Mouse (Mus musculus) cerebellum, adult 9-11 months (tissue): ENCODE measurements around the gene Optc.
A peak's percentile ranks its signal among the peaks of the same experiment; 100 is the strongest.

ENCODE experiments used
- DNase-seq: peaks from one replicate; pipeline ENCODE4 v3.0.0; 2022

Gene Optc

DNA sequence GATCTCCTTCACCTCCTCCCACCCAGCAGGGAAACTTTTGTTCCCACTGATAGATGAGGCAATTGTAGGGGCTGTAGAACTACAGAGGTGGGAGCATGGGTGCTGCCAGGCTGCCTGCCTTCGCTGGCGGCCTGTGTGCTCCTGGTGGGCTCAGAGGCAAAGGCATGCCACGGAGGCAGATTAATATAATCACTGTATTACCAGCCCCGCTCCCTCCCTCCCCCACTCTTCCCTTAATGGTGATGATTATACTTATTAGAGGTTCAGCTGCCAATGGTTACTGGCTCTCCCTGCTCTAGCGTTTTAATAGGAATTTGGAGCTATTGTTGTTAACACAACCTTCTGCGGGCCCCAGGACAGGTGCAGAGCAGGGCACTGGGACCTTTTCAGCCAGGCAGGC, 26.0 kb downstream of the Optc start:
- DNase-seq: no peak

DNA sequence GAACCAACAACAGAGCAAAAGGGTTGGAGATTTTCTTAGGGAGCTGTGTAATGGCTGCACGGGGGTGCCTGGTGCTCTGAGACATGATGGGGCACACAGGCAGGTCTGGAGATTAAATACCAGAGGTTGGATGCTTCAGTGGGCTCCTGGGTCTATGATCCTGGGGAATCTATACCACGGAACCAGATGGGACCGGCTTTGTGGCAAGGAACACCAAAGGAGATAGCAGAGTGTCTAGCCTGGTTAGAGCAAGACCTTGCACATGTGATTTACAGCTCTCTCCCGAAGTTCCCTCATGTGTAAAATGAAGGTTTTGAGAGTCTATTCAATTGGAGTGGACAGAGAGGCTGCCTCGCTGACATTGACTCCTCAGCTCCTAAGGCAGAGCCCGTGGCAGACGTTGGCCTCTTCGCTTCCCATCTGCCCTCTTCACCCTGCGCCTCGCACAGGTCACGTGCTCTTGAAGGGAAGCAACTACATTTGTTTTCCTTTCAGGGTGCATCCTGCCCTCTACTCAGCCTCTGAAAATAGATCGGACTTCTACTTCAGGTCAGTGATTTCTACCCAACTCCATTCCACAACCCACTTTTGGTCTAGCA, 28.9 kb downstream of the Optc start:
- no peak for DNase-seq

DNA sequence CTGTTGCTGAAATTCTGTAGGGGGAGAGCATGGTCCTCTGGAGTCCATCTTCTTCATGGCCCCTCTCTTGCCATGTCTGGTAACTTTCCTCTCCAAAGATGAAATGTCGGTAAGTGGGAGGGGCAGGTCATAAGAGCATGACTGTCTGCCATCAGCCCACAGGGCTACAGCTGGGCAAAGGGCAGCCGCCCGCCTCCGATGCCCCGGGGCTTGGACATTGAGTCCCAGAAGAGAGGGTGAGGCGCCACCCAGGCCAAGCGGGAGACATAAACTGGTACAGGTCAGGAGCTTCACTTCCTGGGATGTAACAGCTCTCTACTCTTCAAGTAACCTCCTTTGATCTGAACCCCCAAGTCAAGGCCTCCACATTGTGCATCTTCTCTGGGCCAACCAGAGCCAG, 30.9 kb downstream of the Optc start:
- DNase-seq: no peak

DNA sequence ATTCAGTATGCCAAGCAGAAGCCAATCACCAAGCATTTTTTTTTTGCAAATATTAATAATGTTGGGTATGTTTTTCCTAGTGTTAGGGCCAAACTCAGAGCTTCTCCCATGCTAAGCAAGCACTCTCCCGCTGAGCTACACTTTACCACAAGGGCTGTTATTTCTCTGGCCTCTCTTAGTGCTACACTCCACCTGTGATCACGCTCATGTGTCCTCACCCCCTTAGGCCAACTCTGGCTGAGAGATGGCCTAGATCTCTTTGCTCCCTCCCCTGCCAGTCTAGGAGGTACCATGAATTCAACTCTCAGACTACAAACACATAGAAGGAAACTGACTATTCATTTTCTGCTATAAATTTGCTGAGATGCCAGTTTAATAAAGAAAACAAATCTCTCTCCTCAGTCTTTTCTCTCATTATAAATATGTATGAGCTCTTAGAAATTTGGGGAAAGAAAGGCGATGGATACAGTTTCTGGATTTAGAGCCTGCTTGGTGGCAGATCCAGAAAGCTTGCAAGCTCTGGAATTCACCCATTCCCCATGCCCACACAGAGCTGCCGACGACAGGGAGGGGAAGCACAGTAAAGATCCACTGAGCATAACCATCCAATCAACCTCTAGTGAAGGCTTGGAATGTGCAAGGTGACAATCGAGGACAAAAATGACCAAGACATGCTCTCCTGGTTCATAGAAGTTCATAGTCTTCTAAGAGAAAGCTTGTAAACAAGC, 34.5 kb downstream of the Optc start:
- peak; percentile 86 for DNase-seq

DNA sequence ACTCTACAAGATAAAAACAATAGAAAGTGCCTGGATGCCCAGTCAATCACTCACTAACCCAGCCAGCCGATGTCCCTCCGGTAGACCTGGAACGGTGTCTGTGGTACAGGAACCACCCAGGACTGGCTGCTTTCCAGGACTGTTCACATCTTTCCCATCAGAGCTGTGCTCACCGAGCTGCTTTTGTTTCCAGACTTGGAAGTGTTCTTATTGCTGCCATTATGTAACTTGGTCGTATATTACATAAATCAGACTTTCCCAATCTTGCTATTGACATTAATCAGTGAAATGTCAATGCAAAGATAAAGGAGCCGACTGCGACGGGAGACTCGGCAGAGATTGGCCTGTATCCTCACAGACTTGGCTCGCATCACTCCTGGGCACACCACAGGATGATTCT, 36.6 kb downstream of the Optc start:
- DNase-seq: peak; percentile 81

DNA sequence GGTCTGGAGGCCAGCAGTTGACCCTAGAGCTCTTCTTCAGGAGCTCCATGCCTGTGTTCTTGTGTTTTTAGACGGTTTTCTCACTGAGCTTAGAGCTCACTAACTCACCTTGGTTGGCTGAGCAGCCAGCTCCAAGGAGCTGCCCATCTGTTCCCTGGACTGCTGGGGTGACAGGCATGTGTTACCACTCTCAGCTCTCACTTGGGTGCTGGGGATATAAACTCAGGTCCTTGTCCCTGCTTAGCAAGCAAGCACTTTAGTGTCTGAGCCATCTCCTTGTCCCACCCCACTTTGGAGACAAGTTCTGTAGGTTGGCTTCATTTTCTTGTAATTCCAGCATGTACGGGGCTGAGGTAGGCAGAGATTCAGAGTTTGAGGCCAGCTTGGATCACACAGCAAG, 38.6 kb downstream of the Optc start:
- DNase-seq: peak; percentile 90

DNA sequence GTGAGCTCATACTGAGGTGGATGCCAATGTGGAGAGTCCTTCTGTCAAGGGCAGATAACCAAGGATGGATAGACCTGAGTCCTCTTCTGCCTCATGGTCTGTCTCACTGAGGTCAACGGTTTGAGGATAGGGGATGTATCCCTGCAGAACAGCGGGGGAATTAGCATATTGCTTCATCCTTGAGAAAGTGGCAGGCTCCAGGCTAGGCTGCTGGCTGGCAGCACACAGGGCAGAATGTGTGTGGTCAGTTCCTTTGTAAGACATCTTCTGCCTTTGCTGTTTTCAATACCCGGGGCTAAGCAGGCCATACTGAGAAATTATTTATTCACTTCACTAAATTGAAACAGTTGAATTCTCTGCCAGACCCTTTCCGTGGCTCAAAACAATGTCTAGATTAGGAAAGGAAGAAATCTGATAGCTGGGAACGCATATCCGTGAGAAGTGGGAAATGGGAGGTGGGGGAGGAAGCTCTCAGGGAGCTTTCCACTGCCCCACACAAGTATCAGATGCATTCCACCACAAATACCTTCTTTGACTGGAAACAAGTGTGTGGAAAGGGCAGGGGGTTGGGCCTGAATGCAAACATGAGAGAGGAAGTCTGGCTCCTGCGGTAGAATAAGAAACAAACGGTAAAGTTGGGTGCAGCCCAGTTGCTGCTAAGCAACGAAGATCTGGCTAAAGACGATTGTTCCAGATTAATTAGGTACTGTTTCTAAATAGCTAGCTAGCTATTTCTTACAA, 44.4 kb downstream of the Optc start:
- DNase-seq: no peak

DNA sequence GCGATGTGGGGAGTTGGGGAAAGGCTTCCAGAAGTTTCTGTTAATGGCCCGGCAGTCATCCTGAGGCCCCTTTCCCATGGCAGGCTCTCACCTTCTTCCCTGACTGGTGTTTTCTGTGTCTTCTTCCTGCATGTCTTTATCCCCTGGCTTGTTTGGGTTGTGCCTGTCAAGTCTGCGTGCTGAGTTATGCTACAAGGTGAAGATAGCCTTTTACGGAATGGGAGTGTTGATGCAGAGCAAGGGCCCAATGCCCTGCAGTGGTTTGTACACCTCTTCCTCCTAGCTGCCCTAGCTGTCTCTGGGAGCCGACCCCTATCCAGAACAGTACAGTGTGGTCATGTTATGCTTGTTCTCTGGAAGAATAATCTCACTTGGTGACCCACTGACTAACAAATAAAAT, 46.8 kb downstream of the Optc start:
- no peak for DNase-seq

DNA sequence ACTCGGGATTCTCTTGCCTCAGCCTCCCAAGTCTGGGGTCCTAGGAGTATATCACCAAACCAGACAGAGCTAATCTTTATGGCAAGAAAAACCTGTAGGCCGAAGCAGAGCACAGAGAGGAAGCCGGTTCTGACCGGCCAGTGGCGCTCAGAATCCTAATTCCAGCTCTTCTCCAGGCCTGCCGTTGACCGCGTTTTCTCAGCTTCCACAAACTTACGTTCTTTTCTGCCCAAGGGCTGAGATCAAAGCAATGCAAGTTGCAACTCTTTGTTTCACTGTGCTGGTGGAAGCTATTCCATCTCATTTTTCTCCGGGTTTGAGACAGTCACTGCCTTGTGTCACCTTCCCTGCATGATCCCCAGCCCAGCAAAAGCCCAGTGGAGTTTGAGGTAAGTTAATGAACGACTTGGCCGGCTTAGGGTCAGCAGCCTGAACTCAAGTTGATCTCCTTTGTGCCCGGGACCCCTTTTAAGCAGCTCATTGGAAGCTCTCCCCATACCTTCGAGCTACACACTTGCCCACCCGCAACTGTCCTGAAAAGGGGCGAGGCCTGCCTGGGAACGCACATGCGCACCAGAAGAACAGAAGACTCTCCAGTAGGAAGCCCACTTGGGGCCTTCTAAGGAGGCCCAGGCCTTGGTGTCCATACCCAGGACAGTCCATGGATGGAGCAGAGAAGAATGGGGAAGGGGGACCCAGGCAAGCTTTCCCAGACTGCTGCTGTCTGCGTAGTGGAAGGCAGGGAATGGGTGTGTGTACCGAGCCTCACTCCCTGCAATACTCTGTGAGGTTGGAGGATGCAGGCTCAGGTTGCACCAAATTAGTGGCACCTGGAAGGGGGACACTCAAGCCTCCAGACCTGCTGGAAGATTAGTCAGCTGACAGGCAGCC, 47.7 kb downstream of the Optc start:
- DNase-seq: no peak

DNA sequence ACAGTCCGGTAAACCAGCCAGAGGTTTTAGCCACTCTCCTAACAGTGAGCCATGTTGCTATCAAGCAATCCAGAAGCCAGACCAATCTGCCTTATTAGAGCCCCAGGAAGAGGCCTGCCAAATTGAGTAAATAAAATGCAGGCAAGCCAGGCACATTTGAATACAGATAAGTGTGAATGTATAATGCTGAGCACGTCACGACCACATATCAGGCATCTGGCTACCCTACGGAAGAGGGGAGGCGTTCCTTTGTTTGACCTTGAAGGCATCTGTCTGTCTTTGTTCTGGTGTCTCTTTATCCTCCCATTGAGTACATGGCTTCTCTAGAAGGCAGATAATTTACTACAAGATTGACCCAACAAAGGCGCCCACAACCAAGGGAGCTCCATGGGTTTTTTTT, 48.5 kb downstream of the Optc start:
- DNase-seq: no peak

DNA sequence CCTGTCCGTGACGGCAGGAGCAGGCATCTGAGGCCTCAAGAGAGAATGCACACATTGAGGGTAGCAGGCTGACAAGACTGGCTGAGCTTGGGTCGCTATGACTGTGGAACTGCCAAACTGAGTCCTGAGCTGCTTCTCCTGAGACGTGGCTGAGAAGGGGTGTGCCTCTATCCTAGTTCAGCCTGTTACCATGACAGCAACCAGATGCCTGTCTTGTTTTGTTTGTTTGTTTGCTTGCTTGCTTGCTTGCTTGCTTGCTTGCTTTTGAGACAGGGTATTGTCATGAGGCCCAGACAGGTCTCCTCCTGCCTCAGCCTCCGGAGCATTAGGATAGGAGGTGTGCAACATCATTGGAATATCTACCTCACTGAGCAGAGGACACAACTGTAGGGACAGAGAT, 50.0 kb downstream of the Optc start:
- no peak for DNase-seq

DNA sequence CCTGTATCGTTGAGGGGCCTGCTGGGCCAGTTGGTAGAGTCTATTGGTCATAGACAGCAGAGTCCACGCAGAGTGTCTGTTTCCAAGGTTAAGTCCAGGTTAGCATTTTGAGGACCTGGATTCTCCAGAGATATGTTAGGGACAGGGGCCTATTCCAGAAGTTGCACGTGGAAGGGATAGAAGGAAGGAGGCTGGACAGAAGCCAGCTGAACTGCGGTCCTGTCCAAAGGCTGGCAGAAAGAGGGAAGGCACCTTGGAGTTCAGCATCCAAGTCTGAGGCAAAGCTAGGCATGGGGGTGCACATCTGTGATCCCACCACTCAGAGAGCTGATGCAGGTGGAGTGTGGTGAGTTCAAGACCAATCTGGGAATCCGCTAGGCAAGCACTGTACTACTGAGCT, 50.6 kb downstream of the Optc start:
- no peak for DNase-seq

DNA sequence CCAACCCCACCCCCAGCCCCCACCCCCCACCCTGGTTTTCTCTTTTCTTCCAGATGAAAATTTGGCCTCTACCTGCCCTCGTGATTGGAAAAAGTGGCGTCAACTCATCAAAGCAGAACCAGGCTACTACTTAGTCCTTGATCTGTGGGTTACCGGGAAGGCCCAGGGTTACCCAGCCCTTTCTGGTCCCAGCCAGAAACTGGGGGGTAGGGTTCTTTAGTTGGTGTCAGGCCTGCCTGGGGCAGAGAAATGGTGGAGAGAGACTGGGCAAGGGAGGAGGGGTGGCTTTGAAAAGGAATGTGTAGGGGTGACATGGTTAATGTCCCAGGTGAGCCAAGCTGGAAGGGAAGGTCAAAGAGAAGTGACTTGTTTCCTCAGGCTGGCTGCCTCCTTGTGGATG, 51.1 kb downstream of the Optc start:
- DNase-seq: no peak

DNA sequence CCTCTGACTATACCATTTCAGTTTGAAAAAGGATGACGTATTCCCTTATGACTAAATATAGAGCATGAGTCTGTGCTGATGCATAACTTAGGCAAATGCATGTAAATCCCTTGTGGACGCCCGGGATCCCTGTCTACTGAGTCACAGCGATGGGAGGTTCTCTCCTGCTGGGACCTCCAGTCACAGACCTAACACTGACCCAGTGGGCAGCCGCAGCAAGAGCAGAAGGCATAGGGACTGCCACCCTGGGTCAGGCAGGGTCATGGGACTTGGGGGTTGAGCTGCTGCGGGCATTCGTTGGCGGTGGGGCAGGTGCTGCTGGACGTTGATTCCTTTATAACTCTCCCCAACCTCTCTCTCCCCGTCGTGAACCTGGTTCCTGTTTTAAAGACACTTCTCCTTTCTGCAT, 51.7 kb downstream of the Optc start:
- no peak for DNase-seq

DNA sequence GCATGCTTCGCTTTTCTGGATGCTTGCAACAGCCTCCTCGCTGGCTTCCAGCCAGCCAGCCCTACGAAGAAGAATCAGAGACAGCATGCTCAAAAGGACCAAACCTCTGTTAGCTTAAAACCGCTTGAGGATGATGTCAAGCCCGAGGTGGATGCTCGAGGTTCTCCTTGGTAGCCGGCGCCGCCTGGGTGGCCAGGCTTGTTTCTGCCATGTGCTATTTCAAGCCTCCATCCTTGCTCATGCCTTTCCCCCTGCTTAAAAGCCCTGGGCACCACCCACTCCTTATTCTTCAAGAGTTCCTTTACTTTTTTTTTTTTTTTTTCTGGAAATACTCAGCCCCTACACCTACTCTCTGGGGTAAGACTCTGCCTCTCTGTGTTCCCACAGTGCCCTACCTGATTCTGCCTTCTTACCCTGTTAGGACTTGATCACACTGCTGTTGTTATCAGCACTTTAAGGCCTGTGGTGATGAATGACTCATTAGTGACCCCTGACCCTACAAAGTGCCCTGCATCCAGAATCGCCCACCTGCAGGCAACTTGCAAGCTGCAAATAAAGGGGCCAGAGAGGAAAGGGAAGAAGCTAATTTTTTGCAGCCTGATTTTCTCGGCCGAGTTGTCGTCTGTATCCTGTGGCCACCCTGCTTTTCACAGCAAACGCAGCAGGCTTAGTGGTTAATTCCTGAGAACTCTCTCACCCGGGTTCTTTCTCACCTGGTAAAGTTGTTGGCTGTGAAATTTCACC, 52.4 kb downstream of the Optc start:
- no peak for DNase-seq

DNA sequence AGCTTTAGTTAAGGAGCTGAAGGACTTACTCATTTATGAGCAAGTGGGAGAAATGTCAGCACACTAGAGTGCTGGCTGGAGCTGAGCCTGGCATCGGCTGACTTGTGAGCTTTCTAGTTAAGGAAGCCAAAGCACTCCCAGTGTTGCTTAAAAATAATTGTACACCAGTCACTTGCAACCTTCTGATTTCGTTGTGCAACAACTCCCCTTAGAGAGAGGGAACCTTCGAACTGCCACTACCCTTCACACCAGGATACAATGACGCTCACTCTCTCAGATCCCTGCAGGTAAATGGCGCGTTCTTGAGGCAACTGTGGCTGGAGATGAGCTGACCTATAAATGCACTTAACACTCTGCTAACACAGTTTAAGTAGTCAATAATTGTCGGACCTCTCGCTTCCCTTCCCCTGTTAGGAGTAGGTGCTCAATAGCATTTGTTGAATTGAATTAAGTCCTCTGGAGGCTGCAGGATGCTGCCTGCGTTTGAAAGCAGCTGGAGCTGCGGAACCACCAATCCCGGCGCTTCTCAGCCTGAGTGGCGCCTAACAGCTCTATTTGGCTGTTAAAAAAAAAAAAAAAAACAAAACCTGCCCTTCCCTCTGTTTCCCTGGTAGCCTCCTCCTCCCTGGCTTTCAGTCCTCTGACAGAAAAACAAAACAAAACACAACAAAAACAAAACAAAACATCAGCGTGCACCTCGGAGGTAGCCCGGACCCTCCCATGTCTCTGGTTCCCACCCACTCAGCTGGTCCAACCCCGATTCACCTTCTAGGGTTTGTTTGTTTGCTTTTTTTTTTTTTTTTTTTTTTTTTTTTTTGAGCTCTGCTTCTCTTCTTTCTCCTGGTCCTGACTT, 53.2 kb downstream of the Optc start:
- no peak for DNase-seq
